Mouse (Mus musculus) heart, adult 8-10 months (tissue): ENCODE results near the gene D430041D05Rik. TPM values are rescaled to one million over a fixed set of nuclear protein-coding genes. Genes with fewer than 3 reads are reported as not detected.

Source experiments
- DNase-seq: peaks from one replicate; pipeline ENCODE4 v3.0.0; 2022; ENCODE audit warnings: low spot score
- total RNA-seq, 4 experiments: library from RNA; stranded (reverse); gene quantifications; 2 replicates each; pipeline ENCODE4 v1.2.4; 2022

D430041D05Rik gene
- total RNA-seq, 4 experiments from 2014 or later, result 0.03 to 0.06 (median 0.06) TPM

DNA sequence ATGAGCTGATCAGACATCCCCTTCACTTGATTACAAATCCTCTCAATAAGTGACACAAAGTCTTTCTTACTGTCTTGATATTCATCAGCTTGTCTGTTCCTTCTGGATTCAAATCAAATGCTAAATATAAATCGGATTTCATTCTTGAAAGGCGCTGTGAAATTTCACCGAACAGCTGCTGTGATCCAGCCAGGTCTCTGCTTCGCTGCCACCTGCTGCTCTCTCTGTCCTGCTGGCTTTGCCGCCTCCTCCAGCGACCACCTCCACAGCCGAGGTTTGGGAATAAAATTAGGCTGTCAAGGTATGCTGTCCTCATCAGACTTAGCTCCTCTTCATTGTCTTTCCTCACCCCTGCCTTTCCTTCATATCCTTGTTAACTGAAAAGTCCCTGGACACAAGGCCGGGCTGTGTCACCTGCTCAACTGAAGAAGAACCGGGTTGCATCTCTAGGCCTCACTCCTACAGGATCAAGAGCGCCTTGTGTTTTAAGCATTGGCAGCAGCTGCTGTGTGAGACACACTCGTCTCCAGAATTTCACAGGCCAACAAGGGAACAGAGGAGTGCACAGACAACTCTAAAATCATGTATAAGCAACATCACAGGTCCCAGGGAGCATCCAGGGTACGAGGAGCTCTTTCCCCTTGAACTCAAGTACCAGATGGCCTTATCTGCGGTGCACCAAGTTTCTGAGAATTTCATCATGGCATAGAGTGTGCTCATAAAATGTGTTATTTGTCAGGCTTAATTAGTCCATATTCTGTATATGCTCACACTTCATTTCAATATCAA lies 59.2 kb downstream of the D430041D05Rik start:
- no peak for DNase-seq

DNA sequence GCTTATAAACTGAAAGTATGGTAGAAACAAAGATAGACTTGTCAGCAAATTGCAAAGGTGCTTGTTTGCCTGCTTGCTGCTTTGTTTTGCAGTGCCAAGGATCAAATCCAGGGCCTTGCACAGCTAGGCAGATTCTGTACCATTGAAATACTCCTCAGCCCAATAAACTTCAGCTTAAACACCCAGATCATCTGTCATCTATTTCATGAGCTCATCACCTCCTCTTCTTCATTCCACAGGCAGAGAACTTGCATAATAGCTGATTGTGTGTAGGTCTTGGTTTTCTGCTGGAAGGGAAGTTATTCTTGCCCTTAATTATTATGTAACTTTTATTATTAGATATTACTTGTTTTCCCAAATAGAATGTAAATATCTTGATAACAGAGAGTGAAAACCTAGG lies 73.2 kb downstream of the D430041D05Rik start:
- no peak for DNase-seq

DNA sequence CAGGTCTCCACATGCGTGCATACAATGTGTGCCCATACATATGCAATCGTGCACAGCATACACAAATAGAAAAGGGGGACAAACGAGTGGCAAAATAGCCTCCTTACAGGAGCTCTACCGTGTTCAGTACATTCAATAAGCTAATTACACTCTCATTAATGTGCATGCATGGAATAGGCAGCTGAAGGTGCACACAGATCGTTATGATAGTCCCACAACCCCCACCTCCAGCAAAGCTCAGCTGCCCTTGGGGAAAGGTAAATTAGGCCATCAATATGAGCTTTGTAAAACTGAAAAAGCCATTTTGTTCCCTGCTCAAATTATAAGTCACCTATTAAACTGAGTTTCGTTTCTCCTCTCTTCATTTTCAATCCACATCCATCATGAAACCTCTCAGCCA lies 75.0 kb downstream of the D430041D05Rik start:
- no peak for DNase-seq

DNA sequence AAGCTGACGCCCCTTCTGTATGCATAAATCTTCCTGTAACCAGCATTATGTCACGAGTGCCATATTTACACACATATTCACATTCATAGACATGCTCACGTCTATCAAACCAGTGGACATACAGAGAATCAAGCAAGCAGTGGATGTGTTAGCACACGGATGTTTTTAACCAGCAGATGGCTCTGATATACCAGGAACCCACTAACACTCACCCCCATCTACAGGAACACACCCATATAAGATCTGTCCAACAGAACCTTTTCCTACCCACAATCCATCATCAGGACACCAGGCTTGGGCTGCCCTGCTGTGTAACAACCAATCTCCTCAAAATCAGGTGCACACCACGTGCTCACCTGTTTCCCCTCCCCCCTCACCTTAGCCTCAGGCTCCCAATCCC lies 76.9 kb downstream of the D430041D05Rik start:
- no peak for DNase-seq

DNA sequence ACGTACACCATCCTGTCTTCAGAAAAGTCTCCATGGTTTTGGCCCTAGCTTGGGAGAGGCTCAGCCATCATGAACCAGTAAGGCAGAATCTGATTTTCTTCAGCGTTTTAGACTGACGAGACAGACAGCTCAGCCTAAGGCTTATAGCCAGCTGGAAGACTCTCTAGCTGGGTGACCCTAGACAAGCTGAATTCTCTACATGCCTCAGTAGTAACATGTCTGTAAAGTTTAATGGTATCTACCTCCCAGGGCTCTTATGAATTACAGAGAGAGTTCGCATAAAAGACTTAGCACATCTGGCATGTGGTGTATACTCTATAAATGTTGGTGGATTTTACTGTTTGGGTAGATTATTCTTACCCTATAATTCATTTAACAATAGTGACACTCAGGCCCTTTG lies 78.1 kb downstream of the D430041D05Rik start:
- DNase-seq, result no peak

DNA sequence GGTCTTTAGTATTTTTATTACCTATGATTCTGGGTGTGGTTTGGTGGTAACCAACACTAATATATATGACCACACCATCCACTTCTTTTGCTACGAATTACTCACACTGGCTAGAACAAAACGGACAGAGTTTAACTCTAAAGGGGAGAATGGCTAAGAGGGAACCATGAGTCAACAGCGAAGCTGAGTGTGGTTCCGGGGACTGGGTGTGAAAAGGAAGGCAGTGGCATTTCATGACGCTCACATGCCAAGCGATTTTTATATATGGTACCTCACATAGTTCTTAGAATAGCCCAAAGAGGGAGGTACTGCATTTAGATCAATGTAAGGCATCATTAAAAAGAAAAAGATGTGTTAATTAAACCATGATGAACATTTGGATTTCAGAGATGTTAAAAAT lies 79.6 kb downstream of the D430041D05Rik start:
- DNase-seq, result no peak

DNA sequence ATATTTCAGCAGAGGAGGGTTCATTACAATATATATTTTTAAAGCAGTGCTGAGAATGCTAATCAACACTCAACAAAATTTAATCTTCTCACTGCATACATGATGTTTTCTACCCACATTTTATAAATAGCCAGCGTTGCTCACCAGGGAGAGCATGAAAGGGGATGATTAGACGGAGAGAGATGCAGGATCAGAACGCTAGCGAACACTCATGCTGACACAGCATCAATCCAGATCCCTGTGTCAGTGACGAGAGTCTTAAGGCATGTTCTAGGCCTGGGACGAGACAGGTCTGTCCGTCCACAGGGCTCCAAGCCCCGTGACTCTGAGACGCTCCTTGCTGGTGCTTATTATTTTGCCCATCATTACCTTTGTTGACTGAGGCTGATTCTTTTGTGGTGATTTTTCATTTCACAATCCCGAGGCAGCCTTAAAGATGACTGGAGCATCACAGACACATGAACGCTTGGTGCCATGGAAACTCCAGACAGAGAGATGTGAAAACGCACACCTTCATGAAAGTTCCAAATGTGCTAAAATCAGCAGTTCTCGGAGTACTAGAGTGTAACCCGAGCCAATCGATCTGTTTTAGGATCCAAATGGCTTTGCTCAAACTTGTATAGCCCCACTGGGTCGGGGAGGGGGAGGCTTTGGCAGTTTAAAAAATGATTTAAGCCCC lies 83.6 kb downstream of the D430041D05Rik start:
- DNase-seq, result no peak

DNA sequence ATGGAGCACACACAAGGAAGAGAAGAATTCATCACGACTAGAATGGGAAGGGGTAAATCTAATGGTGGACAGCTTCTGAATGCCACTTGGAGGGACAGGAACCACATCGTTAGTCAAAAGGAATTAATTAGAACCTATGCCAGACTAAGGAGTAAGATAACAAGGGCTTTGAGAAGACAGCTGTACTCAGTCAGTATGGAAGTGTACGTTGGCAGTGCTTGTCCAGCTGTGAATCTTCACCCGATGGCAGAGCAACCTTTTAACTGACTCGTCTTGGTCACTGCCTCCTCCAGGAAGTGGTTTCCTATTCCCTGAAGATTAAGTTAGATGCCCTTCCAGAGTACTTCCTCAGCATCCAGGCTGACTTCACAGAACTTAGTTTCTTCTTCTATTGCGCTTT lies 87.0 kb downstream of the D430041D05Rik start:
- no peak for DNase-seq

DNA sequence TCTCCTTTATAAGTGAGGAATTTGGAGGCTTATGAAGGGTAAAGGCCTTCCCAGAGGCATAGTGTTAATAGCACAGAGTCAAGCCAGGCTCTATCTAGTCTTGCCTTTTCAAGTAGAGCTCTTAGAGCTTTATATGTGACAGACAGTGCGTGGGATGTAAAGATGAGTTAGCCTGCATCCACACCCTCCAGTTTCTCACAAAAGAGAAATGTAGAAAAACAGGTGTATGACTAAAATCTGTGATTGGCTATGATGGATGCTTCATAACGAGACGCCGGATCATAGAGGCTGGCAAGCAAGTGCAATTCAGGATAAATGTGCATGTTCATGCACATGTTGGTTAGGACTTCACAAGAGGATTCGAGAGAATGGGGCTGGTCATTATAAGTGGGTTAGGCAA lies 87.5 kb downstream of the D430041D05Rik start:
- no peak for DNase-seq

DNA sequence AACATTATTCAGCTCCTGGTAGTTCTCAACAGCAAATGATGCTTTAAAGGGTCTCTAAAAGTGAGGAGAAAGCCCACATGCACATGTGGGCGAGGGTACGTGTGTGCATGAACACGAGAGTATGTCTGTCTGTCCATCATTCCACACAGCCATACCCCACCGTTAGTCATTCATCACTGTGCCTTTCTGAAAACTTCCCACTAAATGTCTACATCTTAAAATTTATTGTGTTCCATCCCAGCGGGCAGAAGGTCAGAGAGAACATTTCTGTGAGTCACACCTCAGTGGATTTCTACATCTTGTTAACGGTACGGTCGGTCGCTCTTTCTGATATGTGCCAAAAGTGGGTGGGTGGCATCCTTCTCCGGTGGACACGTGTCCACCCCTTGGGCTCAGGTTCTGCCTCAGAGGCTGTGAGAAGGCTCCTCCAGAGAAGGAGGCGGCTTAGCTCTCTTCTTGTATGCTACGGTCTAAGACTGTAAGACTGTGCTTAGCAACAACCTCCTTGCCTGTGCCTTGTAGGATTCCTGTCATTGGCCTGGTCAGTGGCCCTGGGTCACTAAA lies 90.7 kb downstream of the D430041D05Rik start:
- no peak for DNase-seq

DNA sequence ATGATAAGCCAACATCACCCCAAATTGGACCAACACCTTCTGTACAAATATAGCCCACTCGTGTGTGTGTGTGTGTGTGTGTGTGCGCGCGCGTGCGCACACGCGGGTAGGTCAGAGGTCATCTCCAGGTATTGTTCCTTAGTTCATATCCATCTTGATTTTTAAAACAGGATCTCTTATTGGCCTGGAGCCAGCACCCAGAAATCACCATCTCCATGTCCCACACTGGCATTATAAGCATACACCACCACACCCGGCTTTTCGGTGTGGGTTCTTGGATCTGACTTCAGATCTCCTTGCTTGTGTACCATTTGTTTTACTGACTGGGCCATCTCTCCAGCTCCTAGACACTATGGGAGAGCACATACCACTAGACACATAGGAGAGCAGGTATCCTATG lies 91.4 kb downstream of the D430041D05Rik start:
- no peak for DNase-seq

DNA sequence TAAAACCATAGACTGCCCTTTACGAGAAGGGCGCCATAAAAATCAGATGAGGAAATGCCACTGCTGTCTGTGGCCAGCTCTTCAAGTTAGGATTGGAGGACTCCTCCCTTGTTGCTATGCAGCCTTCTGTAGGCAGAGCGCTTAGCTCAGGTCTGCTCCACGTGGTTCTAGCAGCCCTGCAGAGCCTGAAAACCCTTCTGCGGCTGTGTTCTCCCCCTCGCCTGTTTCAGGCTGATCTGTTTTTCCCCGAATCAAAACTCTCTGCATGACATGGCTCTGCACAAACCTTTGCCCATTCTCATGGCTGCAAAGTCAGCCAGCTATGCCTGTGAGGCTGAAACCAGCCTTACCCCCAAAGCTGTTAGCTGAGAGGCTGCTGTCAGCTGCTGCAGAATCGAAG lies 91.9 kb downstream of the D430041D05Rik start:
- DNase-seq, result no peak

DNA sequence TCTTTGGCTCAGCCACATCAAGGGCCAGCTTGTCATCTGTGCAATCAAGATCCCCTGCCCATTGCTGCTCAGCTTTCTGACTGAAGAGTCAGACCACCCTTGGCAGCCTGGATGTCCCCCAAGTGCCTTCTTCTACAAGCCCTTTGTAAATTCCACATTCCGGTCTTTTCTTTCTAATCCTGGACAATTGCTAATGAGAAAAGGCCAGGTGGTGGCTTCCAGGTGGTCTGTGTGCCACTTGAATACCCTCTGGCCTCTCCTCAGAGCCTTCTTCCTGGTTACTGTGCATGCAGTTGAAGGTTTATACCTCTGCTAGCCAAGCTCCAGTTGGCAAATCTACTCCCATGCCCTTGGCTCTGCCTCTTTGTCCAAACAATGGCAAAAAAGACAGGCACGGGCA lies 92.6 kb downstream of the D430041D05Rik start:
- no peak for DNase-seq

DNA sequence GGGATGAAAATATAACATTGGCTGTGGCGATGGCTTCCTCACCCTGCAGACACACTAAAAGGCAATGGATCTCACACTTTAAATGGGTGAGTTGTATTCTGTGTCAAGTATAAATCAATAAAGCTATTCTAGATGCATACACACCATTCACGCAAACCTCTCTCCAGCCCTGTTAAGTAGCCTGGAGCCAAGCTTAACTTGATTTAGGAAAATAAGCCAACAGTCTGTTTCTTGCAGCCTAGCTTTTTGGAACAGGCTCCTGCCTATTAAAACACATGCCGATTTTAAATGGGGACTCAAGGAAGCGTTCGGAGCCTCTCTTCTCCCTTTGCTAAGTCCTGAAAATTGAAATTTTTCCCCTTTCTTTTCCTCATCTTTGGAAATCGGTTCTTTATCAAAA lies 93.2 kb downstream of the D430041D05Rik start:
- no peak for DNase-seq

DNA sequence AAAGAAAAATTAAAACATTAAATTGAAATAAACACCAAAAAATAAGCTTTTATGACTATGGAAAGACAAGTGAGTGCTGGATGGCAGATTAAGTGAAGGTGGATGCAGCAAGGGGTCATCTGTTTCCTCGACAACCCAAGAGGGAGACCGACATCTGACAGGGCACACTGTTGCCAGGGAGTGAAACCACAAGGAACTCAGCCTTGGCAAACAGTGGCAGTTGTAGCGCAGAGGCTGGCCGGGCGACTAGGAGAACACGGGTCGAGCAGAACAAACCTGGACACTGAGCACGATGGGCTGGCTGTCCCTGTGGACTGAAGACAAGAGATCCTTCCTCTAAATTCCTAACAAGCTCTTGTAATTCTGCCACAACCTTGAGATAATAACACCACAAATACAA lies 94.3 kb downstream of the D430041D05Rik start:
- DNase-seq, result no peak

DNA sequence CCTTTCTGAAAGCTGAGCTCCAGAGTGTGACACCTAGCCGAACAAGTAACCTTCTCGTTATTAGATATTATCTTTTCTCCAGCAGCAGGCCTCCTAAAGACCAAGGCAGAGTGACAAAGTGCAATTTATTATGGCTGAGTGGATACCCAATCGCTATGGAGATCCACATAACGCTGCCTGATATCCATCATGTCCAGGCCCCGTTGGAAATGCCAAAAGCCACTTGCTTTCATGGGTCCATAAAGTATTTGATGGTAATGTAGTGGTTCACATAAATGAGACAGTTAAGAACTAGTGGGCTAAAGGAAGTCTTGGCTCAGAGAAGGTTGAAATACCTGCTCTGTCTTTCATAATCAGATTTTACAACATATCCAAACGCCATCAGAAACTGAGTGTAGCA lies 97.6 kb downstream of the D430041D05Rik start:
- DNase-seq, result no peak

DNA sequence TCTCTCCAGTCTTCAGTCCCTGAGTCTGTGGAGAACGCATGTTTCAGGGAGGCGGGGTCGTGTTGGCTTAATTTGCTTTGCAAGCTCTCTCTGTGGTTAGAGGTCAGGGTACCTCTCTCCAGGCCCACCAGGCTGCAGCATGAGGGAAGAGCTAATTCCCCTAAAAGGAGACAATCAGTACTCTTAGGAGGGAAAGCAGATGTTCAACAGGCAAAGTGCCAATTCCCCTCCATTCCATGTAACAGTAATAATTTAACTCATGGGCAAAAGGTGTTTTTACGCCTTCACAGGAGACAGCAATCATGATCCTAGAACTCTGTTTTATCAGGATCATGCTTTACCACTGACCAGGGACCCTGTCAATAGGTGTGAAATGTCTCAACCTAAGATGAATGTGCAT lies 103.7 kb downstream of the D430041D05Rik start:
- no peak for DNase-seq

DNA sequence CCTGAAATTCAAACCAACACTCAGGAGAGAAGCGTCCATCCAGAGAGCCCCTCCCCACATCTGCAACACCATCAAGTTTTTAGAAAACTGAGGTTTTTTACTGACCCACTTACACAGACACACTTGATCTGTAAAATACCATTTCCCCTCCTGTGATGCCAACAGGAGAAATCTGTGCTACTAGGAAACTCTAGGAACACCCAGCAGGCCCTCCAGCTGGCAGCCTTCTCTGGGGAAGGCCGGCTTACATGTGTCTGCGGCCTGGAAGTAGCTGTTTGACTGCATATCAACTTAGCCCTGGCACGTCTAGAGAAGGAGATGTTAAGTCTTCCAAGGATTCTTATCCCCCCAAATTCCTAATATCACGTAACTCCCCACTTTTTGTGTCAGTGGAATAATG lies 105.1 kb downstream of the D430041D05Rik start:
- no peak for DNase-seq

DNA sequence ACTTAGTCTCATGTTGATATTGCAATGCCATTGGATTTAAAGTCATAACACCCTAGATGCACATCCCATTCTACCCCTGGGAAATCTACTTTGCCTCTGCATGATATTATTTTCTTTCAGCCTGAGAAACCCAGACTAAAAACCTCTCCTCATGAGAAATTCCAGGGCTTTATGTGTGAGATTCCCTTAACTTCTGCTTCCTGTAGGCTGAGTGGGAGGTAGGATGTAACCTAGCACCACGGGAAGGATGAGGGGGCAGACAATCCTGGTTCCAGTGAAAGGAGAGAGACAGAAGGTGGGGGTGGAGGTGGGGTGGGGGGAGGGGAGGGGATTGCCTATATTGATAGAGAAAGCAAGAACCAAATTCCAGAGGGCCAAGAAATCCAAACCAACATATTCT lies 110.9 kb downstream of the D430041D05Rik start:
- DNase-seq, result no peak

DNA sequence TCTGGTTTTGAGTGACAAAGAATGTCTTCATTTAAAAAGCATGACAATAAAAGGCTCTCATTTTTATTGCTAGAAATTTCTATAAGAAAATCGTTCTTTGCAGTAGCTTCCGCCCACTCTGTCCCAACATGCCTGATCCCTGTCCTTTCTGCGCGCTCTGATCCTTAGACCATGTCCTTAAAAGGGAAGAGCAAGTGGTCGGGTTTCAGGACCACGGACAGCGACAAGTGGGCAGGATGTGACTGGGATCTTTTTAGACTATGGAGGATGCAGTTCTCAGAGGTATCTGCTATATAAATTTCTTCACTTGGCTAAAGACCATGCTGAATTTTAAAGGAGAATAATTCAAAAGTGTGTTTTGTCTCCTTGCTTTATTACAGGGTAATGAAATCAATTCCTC lies 111.7 kb downstream of the D430041D05Rik start:
- DNase-seq, result peak; percentile 15

DNA sequence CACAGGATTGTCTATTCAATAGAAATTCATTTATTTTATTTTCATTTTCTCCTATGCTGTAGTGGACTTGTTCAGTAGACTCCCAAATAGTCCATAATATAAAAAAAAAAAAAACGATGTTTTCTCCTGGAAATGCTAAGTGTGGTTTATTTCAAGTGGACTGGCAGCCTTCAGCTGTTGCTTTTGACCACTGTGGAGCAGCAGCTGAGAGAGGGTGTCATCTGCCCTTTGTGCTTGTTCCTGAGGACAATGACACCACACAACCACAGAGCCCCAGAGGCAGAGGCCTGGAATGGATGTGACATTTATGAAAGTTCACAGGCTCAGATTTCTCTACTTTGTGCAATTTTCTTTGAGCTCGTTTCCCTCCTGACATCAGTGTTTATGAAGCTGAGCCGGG lies 124.0 kb downstream of the D430041D05Rik start:
- no peak for DNase-seq

DNA sequence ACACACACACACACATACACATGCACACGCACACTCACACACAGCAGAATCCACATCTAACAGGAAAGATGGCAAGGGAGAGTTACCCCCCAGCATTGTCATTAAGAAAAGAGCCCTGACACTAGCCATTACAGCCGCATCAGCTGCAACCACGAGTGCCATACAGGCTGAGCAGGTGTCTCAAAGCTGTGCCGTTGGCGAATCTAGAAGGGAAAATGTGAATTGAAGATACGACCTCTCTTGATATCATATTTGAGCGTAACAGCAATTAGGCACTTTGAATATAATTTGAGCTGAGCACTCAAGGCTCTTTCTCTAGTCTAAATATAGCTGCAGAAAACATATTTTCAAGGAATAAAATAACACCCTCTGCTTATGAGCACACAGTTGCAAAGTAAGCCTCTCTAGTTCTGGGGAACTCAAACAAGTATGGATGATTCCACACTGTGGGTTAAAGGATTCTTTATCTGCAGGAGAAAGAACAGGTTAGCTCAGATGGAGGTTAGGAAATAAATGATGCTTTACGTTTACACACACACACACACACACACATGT lies 127.3 kb downstream of the D430041D05Rik start:
- DNase-seq, result no peak

DNA sequence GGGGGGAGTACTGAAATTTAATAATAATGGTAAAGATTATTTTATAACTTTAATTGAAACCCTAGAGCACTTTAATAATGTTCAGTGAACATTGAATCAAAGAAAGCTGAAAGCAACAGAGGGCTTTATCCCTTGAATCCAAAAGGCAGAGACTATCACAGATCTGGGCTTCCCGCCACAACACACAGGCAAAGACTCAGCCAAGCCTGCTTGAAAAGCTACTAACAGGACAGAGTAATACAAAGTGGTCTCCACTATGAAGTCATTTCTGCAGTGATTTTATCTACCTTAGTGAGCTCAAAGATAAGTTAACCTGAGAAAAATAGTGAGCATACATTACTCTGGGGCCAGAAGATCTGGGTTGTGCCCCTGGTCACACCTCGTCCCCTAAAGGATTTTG lies 128.0 kb downstream of the D430041D05Rik start:
- DNase-seq, result no peak
